Mouse (Mus musculus) spleen, postnatal 10 days (tissue): ENCODE measurements around the gene Clic1.
"Not testable (repeated sequence)": the region's sequence is repeated elsewhere in the genome, so short reads cannot be mapped to it uniquely, and the experiment has no call there.

Source experiments
- DNase-seq, 2 experiments: peaks; one replicate each; pipeline ENCODE4 v3.0.0; 2021 to 2022; ENCODE audit warnings: low spot score in 2 of 2

Gene Clic1

DNA sequence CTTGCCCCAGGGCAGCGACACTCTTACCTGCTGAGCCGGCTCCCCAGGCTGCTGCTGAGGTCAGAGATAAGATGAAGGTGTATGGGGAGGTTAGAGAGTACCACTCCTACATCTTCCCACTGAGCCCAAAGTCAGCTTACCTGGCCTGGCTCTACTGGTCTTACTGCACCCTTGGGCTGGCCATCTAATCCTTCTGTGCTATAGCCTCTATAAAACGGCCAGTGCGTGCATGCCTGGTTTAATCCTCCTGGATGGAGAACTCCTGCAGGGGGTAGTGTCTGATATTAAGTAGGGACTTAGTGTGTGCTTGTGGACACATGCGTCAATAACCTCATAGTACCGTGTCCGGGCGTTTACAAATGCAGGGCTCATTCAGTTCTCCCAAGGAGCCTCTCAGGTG lies 29.2 kb upstream of the Clic1 start:
- DNase-seq: no peak

DNA sequence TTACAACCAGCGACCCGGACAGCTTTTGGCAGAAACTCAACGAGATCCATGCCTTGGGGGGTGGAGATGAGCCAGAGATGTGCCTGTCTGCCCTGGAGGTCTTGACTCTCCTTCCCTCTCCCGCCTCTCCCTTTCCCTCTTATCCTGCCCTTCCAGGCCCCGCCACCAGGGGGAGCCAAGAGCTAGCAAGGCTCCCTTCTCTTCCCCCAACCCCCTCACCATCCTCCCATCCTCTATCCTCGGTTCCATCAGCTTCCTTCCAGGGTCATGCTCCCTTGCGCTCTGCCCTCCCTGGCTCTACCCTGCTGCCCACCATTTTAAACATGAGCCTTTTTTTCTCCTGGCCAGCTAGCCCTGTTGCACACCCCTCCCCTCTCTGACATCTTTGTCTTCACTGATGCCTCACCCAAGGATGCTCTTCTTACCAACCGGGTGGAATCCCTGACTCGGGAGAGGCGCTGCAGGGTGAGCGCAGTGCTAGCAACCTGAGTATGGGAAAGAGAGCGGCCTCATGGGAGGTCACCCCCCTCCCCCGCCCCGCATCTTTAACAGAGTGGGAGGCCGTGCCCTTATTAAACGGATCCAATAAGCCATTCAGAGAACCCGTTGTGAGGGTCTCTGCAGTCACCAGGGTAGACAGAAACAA lies 28.5 kb upstream of the Clic1 start:
- DNase-seq: peak; percentile 89 to 92

DNA sequence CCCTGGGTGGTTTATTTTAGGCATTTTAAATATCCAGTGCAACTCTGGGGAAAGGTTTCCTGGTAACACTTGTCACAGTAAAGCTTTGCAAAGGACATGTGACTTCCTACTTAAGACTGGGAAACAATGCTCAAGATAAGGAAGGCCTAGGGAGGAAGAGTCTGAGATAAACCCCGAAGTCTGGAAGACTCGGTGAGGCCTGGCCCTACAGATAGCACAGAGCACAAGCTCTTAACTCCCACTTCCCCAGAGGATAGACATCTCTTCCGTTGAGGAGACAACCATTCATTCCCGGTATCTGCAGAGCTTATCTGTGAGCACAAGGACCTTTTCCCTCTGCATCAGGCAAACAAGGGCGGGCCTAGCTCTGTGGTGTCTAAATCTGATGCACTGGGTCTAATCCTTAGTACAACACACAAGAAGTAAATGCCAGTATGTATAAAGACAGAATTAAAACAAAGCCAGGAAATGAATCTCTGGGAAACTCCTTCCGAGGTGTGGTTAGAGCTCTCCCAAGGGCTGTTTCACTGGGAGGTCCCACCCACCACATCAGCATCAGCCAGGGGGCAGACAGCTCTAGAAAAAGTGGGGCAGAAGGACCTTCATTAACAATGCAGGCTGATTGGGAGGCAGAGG lies 27.8 kb upstream of the Clic1 start:
- peak in 1 of 2 experiments; percentile 22 for DNase-seq

DNA sequence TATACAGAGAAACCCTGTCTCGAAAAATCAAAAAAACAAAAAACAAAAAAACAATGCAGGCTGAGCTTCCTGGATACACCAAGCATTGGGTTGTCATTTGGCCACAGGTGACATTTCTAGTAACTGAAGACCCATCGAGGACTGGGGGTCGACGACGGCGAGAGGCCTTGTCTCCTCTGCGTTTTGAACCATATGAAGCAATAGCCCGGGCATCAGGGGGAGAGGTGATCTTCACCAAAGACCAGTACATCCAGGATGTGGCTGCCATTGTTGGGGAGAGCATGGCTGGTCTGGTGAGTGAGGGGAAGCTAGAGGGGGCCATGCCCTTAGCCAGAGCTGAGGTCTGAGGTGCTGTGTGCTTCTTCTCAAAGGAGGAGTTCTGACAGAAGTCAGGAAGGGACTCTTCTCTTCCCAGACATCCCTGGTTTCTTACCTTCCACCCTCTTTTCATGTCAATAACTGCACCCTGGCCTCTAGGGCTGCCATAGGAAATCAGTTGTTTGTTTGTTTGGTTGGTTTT lies 27.2 kb upstream of the Clic1 start:
- peak in 1 of 2 experiments; percentile 14 for DNase-seq

DNA sequence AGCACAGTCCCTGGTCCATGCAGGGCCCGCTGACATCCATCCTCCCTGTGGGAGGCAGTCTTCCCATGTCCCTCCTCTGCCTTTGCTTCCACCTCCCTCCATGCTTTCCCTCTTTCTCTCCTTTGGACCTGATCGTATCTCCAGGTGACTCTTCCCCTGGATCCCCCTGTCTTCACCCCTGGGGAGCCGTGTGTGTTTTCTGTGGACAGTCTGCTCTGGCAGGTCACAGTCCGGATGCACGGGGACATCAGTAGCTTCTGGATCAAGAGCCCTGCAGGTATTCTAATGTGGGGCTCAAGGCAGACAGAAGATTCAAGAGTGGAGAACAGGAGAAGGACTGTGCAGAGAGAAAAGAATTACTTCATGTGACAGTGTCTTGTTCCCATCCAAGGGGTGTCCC lies 26.5 kb upstream of the Clic1 start:
- DNase-seq: peak in 1 of 2 experiments; percentile 15

DNA sequence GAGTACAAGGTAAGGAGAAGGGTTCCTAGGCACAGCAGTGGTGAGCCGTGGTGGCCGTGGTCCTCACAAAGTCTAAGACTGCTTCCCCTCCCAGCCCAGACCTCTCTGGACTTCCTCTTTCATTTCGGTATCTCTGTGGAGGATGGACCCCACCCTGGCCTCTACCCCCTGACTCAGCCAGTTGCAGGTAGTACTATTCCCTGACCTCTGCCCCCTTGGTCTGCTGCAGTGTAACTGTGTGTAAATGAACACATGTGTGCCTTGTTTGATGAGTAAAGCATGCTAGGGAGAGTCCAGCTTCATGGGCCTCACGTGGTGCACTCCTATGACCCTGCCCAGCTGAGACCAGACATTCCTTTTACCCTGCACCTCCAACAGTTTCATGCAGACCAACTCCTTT lies 26.0 kb upstream of the Clic1 start:
- no peak for DNase-seq

DNA sequence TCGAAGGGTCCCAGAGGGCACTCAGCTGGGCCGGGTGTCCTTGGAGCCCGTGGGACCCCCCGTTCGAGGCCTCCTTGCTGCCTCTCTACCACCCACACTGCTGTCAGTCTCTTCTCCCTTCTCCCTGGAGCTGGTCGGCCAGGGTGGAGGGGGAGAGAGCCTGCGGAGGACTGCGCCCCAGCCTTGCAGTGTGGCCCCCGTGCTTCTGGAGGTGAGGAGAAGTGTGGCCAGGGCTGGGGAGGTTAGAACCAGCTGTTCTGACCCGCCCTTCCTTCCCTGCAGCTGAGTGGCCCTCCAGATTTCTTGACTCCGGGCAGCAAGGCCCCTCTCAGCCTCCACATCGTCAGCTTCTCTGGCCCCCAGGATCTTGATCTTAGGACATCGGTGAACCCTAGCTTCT lies 25.5 kb upstream of the Clic1 start:
- DNase-seq: no peak

DNA sequence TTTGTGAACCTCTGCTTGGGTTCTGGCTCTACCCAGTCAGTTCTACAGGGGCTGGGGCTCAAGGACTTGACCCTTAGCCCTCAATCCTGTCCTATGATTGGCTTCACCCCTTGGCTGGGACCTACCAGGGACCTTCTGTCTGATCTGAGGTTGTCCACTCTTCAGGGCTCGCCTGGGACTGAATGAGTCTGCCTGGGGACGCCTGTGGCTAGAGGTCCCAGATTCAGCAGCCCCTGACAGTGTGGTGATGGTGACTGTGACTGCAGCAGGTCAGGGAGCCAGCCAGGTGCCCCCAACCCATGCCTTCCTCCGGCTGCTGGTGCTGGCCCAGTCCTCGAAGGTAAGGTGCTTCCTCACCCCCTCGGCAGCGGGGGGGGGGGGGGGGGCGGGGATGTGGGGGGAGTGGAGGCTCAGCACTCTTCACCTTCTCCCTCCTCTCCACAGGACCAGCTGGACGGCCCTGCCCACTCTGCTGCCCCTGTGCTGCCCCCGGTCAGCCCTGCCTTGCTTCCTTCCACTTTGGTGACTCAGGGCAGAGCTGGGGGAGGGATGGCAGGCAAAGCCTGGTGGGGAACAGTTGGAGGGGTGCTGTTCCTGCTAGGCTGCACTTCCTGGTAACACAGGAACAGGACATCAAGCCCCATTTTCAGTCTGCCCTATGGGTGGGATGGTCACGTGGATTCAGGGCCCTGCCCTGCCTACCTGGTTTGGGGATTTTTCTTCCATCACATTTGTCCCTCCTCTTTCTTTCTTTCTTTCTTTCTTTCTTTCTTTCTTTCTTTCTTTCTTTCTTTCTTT lies 24.9 kb upstream of the Clic1 start:
- DNase-seq: no peak

DNA sequence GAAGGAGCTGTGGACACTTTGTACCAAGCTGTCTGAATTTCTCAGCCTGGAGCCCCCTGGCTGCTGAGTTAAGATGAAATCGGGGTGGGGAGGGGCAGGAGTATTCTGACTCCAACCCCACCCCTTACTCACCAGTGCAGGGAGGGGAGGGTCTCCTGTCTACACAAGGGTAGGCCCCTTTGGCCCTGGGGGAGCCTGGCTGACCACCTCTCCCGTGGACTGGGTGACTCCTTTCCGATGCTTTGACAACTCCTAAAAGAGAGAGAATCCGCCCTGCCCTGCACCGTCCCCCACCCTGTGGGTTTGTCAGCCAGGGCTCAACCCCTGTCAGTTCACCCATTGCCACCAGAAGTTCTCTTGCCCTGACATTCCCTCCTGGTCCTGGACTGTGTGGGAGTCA lies 23.6 kb upstream of the Clic1 start:
- no peak for DNase-seq

DNA sequence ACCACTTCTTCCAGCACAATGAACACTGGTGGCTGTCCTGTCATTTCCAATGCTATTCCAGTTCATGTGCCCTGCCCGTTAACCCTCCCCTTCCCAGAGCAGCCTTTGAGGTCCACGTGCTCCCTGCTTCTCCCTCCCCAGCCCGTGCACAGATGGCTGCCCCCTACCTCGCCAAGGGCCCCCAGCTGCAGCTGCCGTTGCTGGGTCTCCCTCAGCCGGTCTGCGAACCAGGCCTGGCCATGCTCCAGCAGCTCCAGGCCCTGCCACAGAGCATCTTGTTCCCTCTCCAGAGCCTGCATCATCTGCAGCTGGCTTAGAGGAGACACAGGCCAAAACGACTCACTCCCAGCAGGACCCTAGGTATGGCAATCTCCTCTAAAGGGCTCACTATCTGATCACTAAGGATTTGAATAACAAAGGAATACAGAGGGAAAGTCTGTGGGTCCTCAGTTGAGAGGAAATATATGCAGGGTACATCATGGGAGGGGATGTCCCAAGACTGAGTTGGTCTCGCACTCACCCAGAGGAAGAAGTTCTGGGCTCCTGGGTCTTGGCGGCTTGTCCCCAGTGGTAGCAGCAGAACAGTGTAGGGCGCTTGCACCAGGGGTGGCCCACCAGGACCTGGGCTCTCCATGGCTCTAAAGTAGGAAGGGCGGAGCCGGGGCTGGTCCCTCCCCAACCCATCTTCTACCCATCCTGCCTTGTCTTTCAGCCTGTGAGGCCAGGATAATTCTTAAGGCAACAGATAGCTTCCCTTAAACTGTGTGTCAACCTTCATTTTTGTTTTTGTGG lies 22.3 kb upstream of the Clic1 start, which contains the start of gene Sapcd1:
Gene Sapcd1, minus strand, starts transcription at position 740 of the 792 bp plus-strand sequence.
- DNase-seq: peak in 1 of 2 experiments; percentile 63

DNA sequence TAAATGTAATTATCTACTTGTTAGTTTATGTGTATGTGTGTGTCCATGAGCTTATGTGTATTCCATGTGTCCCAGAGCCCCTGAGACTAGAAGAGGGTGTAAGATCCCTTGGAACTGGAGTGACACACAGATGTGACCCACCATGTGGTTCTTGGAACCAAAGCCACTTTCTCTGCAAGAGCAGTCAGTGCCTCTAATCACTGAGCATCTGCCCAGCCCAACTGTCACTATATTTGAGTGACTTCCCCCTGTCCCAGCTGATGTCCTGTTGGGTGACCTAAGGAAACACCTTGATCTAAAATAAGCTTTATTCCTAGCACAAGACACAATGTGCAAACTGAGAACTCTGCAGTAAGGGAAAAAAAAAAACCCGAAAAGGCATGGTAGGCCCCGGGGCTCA lies 21.5 kb upstream of the Clic1 start:
- peak in 1 of 2 experiments; percentile 13 for DNase-seq

DNA sequence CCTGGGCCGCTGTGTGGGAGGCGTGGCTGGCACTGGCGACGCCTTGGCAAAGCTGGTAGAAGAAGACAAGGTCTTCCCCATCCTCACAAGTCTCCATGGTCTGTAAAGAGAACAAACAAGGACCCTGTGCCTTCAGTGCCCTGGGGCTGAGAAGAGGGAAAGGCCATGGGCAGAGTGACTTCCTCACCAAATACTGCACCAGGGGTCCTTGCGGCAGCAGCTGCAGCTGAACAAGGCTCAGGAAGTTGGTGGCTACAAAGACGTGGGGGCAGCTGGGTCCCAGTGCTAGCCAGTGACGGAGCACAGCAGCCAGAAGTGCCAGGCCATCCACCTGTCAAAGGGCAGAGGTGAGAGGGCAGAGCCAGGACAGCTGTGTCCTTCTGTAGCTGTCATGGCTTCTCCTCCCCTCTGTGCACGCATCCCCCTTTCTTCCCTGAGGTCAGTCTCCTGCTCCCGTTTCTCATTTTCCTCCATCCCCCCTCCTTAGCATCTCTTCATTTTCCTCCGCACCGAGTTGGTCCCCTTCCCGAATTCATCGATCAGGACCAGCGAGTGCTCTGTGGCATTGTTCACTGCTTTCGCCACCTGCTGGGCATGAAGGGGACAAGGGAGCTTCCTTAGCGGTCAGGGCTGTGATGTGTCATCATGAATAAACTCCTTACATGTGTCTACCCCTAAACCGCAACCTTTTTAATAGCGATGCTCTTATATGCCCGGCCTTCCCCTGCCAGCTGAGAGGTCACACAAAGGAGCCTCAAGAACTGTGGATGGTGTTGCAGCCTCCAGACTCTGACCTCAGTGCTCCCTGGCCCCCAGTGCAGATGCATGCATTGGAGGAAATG lies 19.9 kb upstream of the Clic1 start:
- DNase-seq: peak in 1 of 2 experiments; percentile 55

DNA sequence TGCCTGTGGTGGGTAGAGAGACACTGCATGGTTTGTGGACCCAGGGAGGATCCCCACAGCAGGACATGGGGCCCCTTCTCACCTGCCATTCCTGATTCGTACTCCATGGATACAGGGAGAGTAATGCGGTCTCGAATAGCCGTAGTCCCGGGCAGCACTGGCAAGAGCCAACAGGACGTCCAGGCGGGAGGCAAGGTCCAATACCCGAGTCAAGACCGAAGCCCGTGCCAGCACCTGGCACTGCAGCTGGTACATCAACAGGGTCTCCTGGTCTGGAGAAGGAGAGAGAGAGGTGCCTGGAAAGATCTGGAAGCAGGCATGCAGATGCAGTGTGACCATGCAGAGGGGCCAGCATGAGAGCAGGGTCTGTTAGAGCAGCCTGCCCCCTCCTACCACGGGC lies 18.5 kb upstream of the Clic1 start:
- DNase-seq: no peak

DNA sequence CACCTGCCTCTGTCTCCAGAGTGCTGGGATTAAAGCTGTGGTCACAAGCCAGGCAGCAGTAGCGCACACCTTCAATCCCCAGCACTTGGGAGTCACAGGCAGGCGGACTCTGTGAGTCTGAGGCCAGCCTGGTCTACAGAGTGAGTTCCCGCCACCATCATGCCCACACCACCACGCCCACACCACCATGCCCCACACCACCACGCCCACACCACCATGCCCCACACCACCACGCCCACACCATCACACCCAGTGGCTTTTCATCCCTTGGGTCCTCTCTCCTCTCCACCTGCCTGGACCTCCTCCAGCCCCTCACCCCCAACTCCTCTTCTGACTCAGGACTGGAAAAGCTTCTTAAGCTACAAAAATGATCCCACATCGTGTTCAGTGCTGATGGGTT lies 17.9 kb upstream of the Clic1 start:
- DNase-seq: no peak

DNA sequence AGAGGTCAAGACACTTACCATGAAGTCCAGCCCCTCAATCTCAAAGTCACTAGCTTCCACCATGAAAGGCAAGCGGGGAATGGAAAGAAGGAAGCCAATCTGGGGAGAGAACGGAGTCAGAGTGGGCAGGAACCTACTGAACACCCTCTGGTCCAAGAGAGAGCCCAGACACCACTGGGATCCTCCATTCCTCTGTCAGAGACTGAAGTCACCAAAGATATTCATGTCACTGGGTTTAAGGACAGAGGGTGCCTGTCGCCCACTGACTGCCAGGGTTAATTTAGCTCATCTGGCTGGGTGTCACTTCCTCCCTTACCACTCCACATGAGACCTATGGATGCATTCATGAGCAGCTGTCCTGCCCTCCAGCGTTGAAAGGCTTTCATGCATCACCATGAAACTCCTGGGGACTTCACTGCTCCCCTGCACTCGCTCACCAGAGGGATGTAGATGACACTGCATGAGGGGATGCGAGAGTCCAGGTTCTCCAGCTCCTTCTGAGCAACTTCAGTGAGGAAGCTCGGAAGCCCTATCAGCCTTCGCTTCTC lies 17.4 kb upstream of the Clic1 start:
- no peak for DNase-seq

DNA sequence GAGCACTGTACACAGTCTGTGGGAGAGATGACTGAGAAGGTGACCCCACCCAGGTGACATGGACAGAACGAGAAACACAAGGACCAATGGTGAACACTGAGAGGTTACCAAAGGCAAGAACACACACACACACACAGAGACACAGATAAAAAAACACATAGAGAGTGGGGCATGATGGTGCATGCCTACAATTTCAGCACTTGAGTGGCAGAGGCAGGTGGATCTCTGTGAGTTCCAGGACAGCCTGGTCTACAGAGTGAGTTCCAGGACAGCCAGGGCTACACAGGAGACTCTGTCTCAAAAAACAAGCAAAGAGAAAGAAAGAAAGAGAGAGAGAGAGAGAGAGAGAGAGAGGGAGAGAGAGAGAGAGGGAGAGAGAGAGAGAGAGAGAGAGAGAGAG lies 16.1 kb upstream of the Clic1 start:
- DNase-seq: not testable (repeated sequence)

DNA sequence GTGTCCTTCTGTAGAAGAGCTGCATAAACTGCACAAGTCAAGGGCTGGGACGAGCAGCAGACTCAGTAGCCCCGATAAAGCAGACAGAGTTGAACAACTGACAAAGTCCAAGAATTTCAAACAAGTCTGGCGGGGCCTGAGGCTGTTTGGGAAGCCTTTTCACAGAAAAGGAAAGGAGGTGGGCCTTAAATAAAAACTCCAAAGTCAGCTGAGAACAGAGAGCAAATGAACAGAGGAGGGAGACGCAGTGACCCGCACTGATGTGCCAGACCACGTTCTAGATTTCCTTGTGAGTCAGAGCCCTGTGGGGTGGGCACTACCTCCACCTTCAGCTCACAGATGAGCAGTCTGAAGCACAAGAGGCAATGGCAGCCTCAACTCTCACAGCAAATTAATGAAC lies 14.9 kb upstream of the Clic1 start:
- DNase-seq: no peak

DNA sequence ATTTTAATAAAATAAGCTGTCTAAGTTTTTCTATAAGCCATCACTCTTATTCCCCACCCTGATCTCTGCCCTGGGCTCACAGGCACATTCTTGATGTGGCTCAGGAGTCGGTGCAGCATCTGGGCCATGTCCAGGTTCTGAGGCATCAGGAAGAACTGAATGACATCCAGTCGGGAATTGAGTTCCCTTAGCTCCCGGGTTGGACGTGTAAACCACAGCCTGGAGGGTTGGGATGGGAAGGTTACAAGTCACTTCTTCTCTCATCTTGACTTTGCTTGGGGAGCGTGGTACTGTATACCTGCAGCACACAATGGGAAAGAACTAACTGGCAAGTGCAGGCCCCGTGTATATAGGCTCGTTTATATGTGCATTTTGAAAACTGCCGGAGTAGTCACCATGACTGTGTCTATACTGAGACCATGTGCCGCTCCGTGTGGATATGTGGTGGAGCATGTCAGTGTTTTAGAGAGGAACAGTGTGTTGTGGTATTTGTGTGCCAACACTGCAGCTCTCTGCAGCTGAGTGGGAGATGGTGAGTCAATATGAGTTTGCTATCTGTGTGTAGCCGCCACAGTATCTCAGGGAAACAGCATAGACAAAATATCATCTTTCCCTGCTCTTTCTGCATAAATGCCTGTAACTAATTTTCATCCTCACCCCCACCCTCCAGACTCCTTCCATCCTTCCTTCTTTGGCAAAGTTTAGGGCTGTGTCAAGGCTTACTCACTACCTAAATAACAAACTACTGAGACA lies 10.5 kb upstream of the Clic1 start:
- no peak for DNase-seq

DNA sequence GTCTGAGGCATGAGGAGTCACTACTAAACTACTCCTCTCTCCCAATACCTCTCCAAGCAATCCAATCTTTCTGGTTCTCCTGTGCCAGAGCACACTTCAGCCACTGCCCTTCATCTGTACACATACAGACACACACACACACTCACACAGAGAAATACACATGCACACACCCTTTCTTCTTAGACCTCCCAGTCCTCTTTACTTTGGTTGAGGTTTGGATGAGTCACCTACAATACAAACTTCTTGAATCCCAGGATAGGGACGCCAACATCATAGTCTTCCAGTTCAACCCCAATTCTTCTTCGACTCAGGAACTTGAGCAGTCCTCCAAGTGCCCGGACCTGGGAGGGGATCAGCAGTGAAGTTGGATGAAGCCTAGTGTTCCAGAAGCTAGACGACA lies 6.0 kb upstream of the Clic1 start:
- DNase-seq: no peak
